ENCODE assay signal across 10 mouse cellular contexts in genomic region chrX:12072721-12073120, GRCm38 (mm10).
DNase-seq lines count a peak whose midpoint lies in the region; ATAC-seq lines count a peak whose summit lies in the region.
"Had no signal": no experiment of that assay in that cellular context is flagged by ENCODE, and none has a peak within 500 bp of the region (broad histone marks: within the 10 kb centered on the region; RNA-seq: fewer than 3 reads in every experiment).

No protein-coding gene starts in this region.

- H3K4me1 ChIP-seq in hindbrain, embryonic 14.5 days (replicated peaks; ENCODE audit: control insufficient read depth, insufficient read depth, low read length) = peaks cover 63% of the 10 kb centered on the region
- H3K4me1 ChIP-seq in hindbrain, embryonic 11.5 days (replicated peaks; ENCODE audit: control insufficient read depth, insufficient read depth, low read length) = peaks cover 8% of the 10 kb centered on the region
- peaks cover 92% of the 10 kb centered on the region for H3K4me1 ChIP-seq in forebrain, embryonic 10.5 days

- H3K9ac ChIP-seq in hindbrain, embryonic 14.5 days = no peak overlapping the region
- no peak overlapping the region for H3K9ac ChIP-seq in hindbrain, embryonic 11.5 days (ENCODE audit: low read depth, low read length)

- peak; percentile 25 for DNase-seq in hindbrain, embryonic 14.5 days (ENCODE audit: low spot score)
- DNase-seq in hindbrain, embryonic 11.5 days (ENCODE audit: low spot score) = no peak
- DNase-seq in retina, postnatal 1 day = peak; percentile 51
- no peak for DNase-seq in retina, embryonic 14.5 days (ENCODE audit: low spot score)
- DNase-seq in heart, postnatal 14 days = peak; percentile 25 to 38
- DNase-seq in lung, postnatal 14 days = peak; percentile 33
- no peak for DNase-seq in forebrain, embryonic 10.5 days (ENCODE audit: extremely low spot score, low spot score)
- DNase-seq: cerebellum, adult 11-12 months had no signal

- H3K9me3 ChIP-seq in hindbrain, embryonic 14.5 days (ENCODE audit: control insufficient read depth, low read length) = no peaks in the 10 kb centered on the region
- no peaks in the 10 kb centered on the region for H3K9me3 ChIP-seq in hindbrain, embryonic 11.5 days (ENCODE audit: control insufficient read depth, low read length)
- no peaks in the 10 kb centered on the region for H3K9me3 ChIP-seq in forebrain, embryonic 10.5 days

- H3K27ac ChIP-seq in hindbrain, embryonic 14.5 days = no peak overlapping the region
- no peak overlapping the region for H3K27ac ChIP-seq in hindbrain, embryonic 11.5 days (ENCODE audit: low read depth, low read length)
- no peak overlapping the region for H3K27ac ChIP-seq in forebrain, embryonic 10.5 days
- H3K27ac ChIP-seq: stomach, postnatal 0 days had no signal

- H3K27me3 ChIP-seq in hindbrain, embryonic 14.5 days (ENCODE audit: control insufficient read depth, insufficient read depth, low read length) = peaks cover 81% of the 10 kb centered on the region
- H3K27me3 ChIP-seq in hindbrain, embryonic 11.5 days (ENCODE audit: control insufficient read depth, insufficient read depth, low read length) = peaks cover 45% of the 10 kb centered on the region
- peaks cover 100% of the 10 kb centered on the region for H3K27me3 ChIP-seq in forebrain, embryonic 10.5 days (ENCODE audit: poor library complexity, severe bottlenecking)

- 15% methylated on average over 6 of the region's 6 CpGs for WGBS in hindbrain, embryonic 14.5 days
- WGBS in hindbrain, embryonic 11.5 days = 32% methylated on average over 6 of the region's 6 CpGs
- WGBS in forebrain, embryonic 10.5 days = 41% methylated on average over 6 of the region's 6 CpGs

- H3K36me3 ChIP-seq in hindbrain, embryonic 14.5 days (replicated peaks; ENCODE audit: control insufficient read depth, insufficient read depth) = no peaks in the 10 kb centered on the region
- H3K36me3 ChIP-seq in hindbrain, embryonic 11.5 days (ENCODE audit: control insufficient read depth, insufficient read depth, low read length) = no peaks in the 10 kb centered on the region
- no peaks in the 10 kb centered on the region for H3K36me3 ChIP-seq in forebrain, embryonic 10.5 days (replicated peaks)

- no peak overlapping the region for H3K4me3 ChIP-seq in hindbrain, embryonic 14.5 days (replicated peaks; ENCODE audit: low read length)
- no peak overlapping the region for H3K4me3 ChIP-seq in hindbrain, embryonic 11.5 days (ENCODE audit: low read depth, low read length)
- H3K4me3 ChIP-seq in forebrain, embryonic 10.5 days = no peak overlapping the region

- intact Hi-C loops in heart, postnatal 14 days (cut with DNase I) = loop anchor here (10.0 kb wide), 2 partner anchors 408 to 438 kb away; no protein-coding TSS in a partner anchor

- ATAC-seq in hindbrain, embryonic 14.5 days (ENCODE audit: low FRiP score) = no peak
- no peak for ATAC-seq in hindbrain, embryonic 11.5 days (ENCODE audit: low FRiP score)
- ATAC-seq: forebrain, embryonic 16.5 days had no signal

- H3K4me2 ChIP-seq in hindbrain, embryonic 14.5 days (replicated peaks) = no peak overlapping the region
- no peak overlapping the region for H3K4me2 ChIP-seq in hindbrain, embryonic 11.5 days (replicated peaks; ENCODE audit: low read depth, low read length)

Comparison
In these comparisons a context has a peak if more than half of its experiments do, and no peak if none do; other contexts are left out.
1. DNase-seq: peak in hindbrain, embryonic 14.5 days (single experiment), retina, postnatal 1 day (single experiment), heart, postnatal 14 days (2 of 2) and lung, postnatal 14 days (single experiment); none in hindbrain, embryonic 11.5 days (single experiment), retina, embryonic 14.5 days (single experiment) and forebrain, embryonic 10.5 days (single experiment).